Mouse (Mus musculus) liver, embryonic 13.5 days (tissue): ENCODE measurements around the gene Vmn2r44. TPM values are rescaled to one million over a fixed set of nuclear protein-coding genes. Genes with fewer than 3 reads are reported as not detected.
"Not testable (repeated sequence)": the region's sequence is repeated elsewhere in the genome, so short reads cannot be mapped to it uniquely, and the experiment has no call there.

Experiments
- ATAC-seq: fragments of 200-750 bp; cut with Nextera tagmentation; 2 replicates; pipeline ENCODE4 v1.8.0; 2017; ENCODE audit warnings: low read depth, mild to moderate bottlenecking, moderate number of reproducible peaks, moderate library complexity
- DNase-seq: peaks from one replicate; pipeline ENCODE4 v3.0.0; 2022
- H3K27ac ChIP-seq: fragments of 300-500 bp; sonication (generic); 2 replicates; pipeline ENCODE4 v1.5.1; 2015; ENCODE audit warnings: moderate library complexity, mild to moderate bottlenecking, inconsistent platforms
- H3K27me3 ChIP-seq: fragments of 300-500 bp; sonication (generic); 2 replicates; pipeline ENCODE4 v1.6.1; 2015; ENCODE audit warnings: mild to moderate bottlenecking, inconsistent platforms
- H3K36me3 ChIP-seq: fragments of 300-500 bp; sonication (generic); 2 replicates; pipeline ENCODE4 v1.6.1; 2015; ENCODE audit warnings: mild to moderate bottlenecking, inconsistent platforms
- H3K4me1 ChIP-seq: fragments of 300-500 bp; sonication (generic); replicated peaks from 2 replicates; pipeline ENCODE4 v1.6.1; 2015; ENCODE audit warnings: inconsistent platforms
- H3K4me2 ChIP-seq: fragments of 300-500 bp; sonication (generic); 2 replicates; pipeline ENCODE4 v1.6.1; 2015; ENCODE audit warnings: inconsistent platforms, mild to moderate bottlenecking, moderate library complexity
- H3K4me3 ChIP-seq: fragments of 300-500 bp; sonication (generic); replicated peaks from 2 replicates; pipeline ENCODE4 v1.5.1; 2015; ENCODE audit warnings: mild to moderate bottlenecking, inconsistent platforms
- H3K9ac ChIP-seq: fragments of 300-500 bp; sonication (generic); 2 replicates; pipeline ENCODE4 v1.6.1; 2015; ENCODE audit warnings: mild to moderate bottlenecking, inconsistent platforms
- H3K9me3 ChIP-seq: fragments of 300-500 bp; sonication (generic); replicated peaks from 2 replicates; pipeline ENCODE4 v1.6.1; 2016; ENCODE audit warnings: inconsistent platforms
- WGBS: fragments of 180-500 bp; shearing (Covaris S2); methylation state at CpG from one replicate; pipeline ENCODE4 v1.1.7; 2015; ENCODE audit not compliant: insufficient replicate concordance; 5-methylcytosine and 5-hydroxymethylcytosine counted together
- polyA plus RNA-seq: library from polyadenylated mRNA; unstranded; fragments of >200 nt; fragmentation: Nextera tagmentation; extraction: Ambion mirVana; gene quantifications from 2 replicates; pipeline ENCODE4 v1.2.1, GENCODE M21; 2015

Gene Vmn2r44
- not detected in 2 replicates for polyA plus RNA-seq

GRCm38 (mm10) chr7:8383233-8383632, at the start of gene Vmn2r44:
Gene Vmn2r44 (minus strand): TSS chr7:8383333.
- H3K9ac ChIP-seq, H3K9me3 ChIP-seq, H3K36me3 ChIP-seq, DNase-seq, ATAC-seq, H3K4me1 ChIP-seq, H3K27me3 ChIP-seq, H3K4me3 ChIP-seq, H3K27ac ChIP-seq, H3K4me2 ChIP-seq: not testable (repeated sequence)

GRCm38 (mm10) chr7:8357879-8358278, 25.3 kb downstream of the Vmn2r44 start:
- H3K27ac ChIP-seq, H3K4me2 ChIP-seq, DNase-seq, H3K4me1 ChIP-seq, H3K9ac ChIP-seq, H3K36me3 ChIP-seq, ATAC-seq, H3K4me3 ChIP-seq, H3K9me3 ChIP-seq, H3K27me3 ChIP-seq: not testable (repeated sequence)
- 72% methylated on average over 11 of the region's 11 CpGs for WGBS

Other genes with a start within 250 kb of the Vmn2r44 start
- gene Vmn2r41, start 221.7 kb downstream of the Vmn2r44 start, polyA plus RNA-seq: not detected in 2 replicates
- not detected in 2 replicates for gene Vmn2r42, start 183.0 kb downstream of the Vmn2r44 start, polyA plus RNA-seq
- not detected in 2 replicates for gene Vmn2r43, start 122.7 kb downstream of the Vmn2r44 start, polyA plus RNA-seq
- not detected in 2 replicates for gene Vmn2r45, start 105.7 kb upstream of the Vmn2r44 start, polyA plus RNA-seq